ENCODE assay signal across 8 mouse cellular contexts in genomic region chr13:111807105-111807595, GRCm38 (mm10). TPM values are rescaled to one million over a fixed set of nuclear protein-coding genes. Genes with fewer than 3 reads are reported as not detected.
DNase-seq lines count a peak whose midpoint lies in the region; ATAC-seq and TF ChIP-seq lines count a peak whose summit lies in the region.

No protein-coding gene starts in this region.

- TF ChIP-seq CTCF in forebrain, postnatal 0 days (IDR thresholded peaks at IDR 0.05; ENCODE audit: low read depth): no peak
- no peak for TF ChIP-seq CTCF in liver, adult 2 months (IDR thresholded peaks at IDR 0.05; ENCODE audit: low read depth, low read length)
- TF ChIP-seq CTCF in small intestine, adult 2 months (IDR thresholded peaks at IDR 0.05; ENCODE audit: extremely low read depth, insufficient read length, insufficient replicate concordance, low read depth, low read length): no peak

- peak overlapping the region; percentile 72 for H3K4me2 ChIP-seq in kidney, embryonic 16.5 days (replicated peaks; ENCODE audit: low read depth, low read length)
- peak overlapping the region; percentile 84 for H3K4me2 ChIP-seq in forebrain, postnatal 0 days (ENCODE audit: low read depth)

- H3K27me3 ChIP-seq in kidney, embryonic 16.5 days (ENCODE audit: insufficient read depth, low read length): no peaks in the 10 kb centered on the region
- 0 out of 2 replicates have a peak, but pooled peaks cover 5% of the 10 kb centered on the region for H3K27me3 ChIP-seq in forebrain, postnatal 0 days (ENCODE audit: insufficient read depth, low read length)
- no peaks in the 10 kb centered on the region for H3K27me3 ChIP-seq in liver, adult 2 months (ENCODE audit: control insufficient read depth, insufficient read depth, low read length)
- no peaks in the 10 kb centered on the region for H3K27me3 ChIP-seq in small intestine, adult 2 months (ENCODE audit: control insufficient read depth, insufficient read depth, low read length)

- peaks cover 23% of the 10 kb centered on the region for H3K79me2 ChIP-seq in liver, adult 2 months (ENCODE audit: control insufficient read depth, insufficient read depth, low read length)

- H3K9ac ChIP-seq in kidney, embryonic 16.5 days (replicated peaks; ENCODE audit: low read length): peak overlapping the region; percentile 98
- peak overlapping the region; percentile 71; the same call in 1 of the 2 replicates for H3K9ac ChIP-seq in forebrain, postnatal 0 days
- peak overlapping the region; percentile 52 for H3K9ac ChIP-seq in liver, adult 2 months (ENCODE audit: low read depth, low read length)

- no peak for DNase-seq in kidney, postnatal 14 days
- DNase-seq in R1 (ENCODE audit: low read depth, low spot score): peak; percentile 32
- no peak for DNase-seq in forebrain, postnatal 0 days
- peak; percentile 45 for DNase-seq in liver, adult 2 months (ENCODE audit: extremely low read depth, low read depth, low spot score)
- DNase-seq in right cerebral cortex, postnatal 10 days (ENCODE audit: low spot score in 2 of 2): no peak
- no peak for DNase-seq in layer of hippocampus, adult 8-10 months (ENCODE audit: low spot score in 2 of 2)

- TF ChIP-seq POLR2A in liver, adult 2 months (IDR thresholded peaks at IDR 0.05; ENCODE audit: extremely low read depth, insufficient read depth, low read length): no peak
- TF ChIP-seq POLR2A in small intestine, adult 2 months (IDR thresholded peaks at IDR 0.05; ENCODE audit: low read depth, low read length): no peak

- H3K27ac ChIP-seq in kidney, embryonic 16.5 days (ENCODE audit: low read length): peak overlapping the region; percentile 98
- 0 out of 2 replicates have a peak overlapping the region, but pooled peaks have one; percentile 29 for H3K27ac ChIP-seq in forebrain, postnatal 0 days (ENCODE audit: low read depth, low read length)
- H3K27ac ChIP-seq in liver, adult 2 months (replicated peaks; ENCODE audit: insufficient read depth, low read depth, low read length): peak overlapping the region; percentile 91
- peak overlapping the region; percentile 93 for H3K27ac ChIP-seq in small intestine, adult 2 months (ENCODE audit: insufficient read depth, low read depth, low read length)

- no peaks in the 10 kb centered on the region for H3K9me3 ChIP-seq in kidney, embryonic 16.5 days (ENCODE audit: low read length)
- no peaks in the 10 kb centered on the region for H3K9me3 ChIP-seq in forebrain, postnatal 0 days (ENCODE audit: low read length)

- under 1% methylated on average over 11 of the region's 11 CpGs for WGBS in kidney, embryonic 16.5 days
- 1% methylated on average over 11 of the region's 11 CpGs for WGBS in forebrain, postnatal 0 days
- WGBS in liver, adult 2 months: under 1% methylated on average over 11 of the region's 11 CpGs
- WGBS in small intestine, adult 2 months: under 1% methylated on average over 11 of the region's 11 CpGs

- ATAC-seq in kidney, embryonic 16.5 days (ENCODE audit: low FRiP score, low TSS enrichment): no peak
- no peak for ATAC-seq in forebrain, postnatal 0 days

- H3K4me3 ChIP-seq in kidney, embryonic 16.5 days (ENCODE audit: low read length): peak overlapping the region; percentile 96
- peak overlapping the region; percentile 88 for H3K4me3 ChIP-seq in forebrain, postnatal 0 days (ENCODE audit: low read depth, low read length)
- peak overlapping the region; percentile 97 for H3K4me3 ChIP-seq in liver, adult 2 months (ENCODE audit: insufficient read depth, low read depth, low read length)
- H3K4me3 ChIP-seq in small intestine, adult 2 months (ENCODE audit: low read depth, low read length): peak overlapping the region; percentile 56

- no peaks in the 10 kb centered on the region for H3K36me3 ChIP-seq in kidney, embryonic 16.5 days (ENCODE audit: insufficient read depth, low read length)
- no peaks in the 10 kb centered on the region for H3K36me3 ChIP-seq in forebrain, postnatal 0 days (ENCODE audit: insufficient read depth)
- no peaks in the 10 kb centered on the region for H3K36me3 ChIP-seq in liver, adult 2 months (ENCODE audit: control insufficient read depth, insufficient read depth, low read length)
- no peaks in the 10 kb centered on the region for H3K36me3 ChIP-seq in small intestine, adult 2 months (ENCODE audit: control insufficient read depth, insufficient read depth, low read length)

- H3K4me1 ChIP-seq in kidney, embryonic 16.5 days (ENCODE audit: insufficient read depth, low read length): peaks cover 54% of the 10 kb centered on the region
- H3K4me1 ChIP-seq in forebrain, postnatal 0 days (ENCODE audit: insufficient read depth): no peaks in the 10 kb centered on the region
- peaks cover 23% of the 10 kb centered on the region for H3K4me1 ChIP-seq in liver, adult 2 months (ENCODE audit: control insufficient read depth, insufficient read depth, low read length)
- H3K4me1 ChIP-seq in small intestine, adult 2 months (ENCODE audit: control insufficient read depth, insufficient read depth, insufficient read length, low read length): peaks cover 18% of the 10 kb centered on the region

RNA-seq across cellular contexts. Expression of gene Map3k1, which starts 1.6 kb away (rescaled TPM):
- polyA plus RNA-seq in kidney, embryonic 16.5 days (2015; fragmentation: Nextera tagmentation; extraction: Ambion mirVana): 26.6 and 31.1 TPM in 2 replicates
- total RNA-seq in forebrain, postnatal 0 days (2014; rRNA removed): 14.3 and 18.9 TPM in 2 replicates
- polyA plus RNA-seq in forebrain, postnatal 0 days (2015; fragmentation: Nextera tagmentation; extraction: Ambion mirVana): 4.0 and 7.0 TPM in 2 replicates
- 7.9 and 8.7 TPM in 2 replicates for total RNA-seq in liver, adult 2 months (2014; rRNA removed)
- polyA plus RNA-seq in liver, adult 2 months (2012; rRNA removed): 4.5 and 4.6 TPM in 2 replicates
- polyA plus RNA-seq in small intestine, adult 2 months (2012; rRNA removed): 5.1 and 15.0 TPM in 2 replicates
- total RNA-seq in layer of hippocampus, adult 8-10 months (2022): 10 to 100 TPM; 14.4 to 18.6 (median 14.6) TPM

Comparison
In these comparisons a context has a peak if more than half of its experiments do, and no peak if none do; other contexts are left out.
1. H3K27ac ChIP-seq: peak in every context shown above with its lines; median percentile 98 in kidney, embryonic 16.5 days; 93 in small intestine, adult 2 months; 91 in liver, adult 2 months; 29 in forebrain, postnatal 0 days.
2. DNase-seq: peak in R1 (single experiment) and liver, adult 2 months (single experiment); none in kidney, postnatal 14 days (single experiment), forebrain, postnatal 0 days (single experiment), right cerebral cortex, postnatal 10 days (0 of 2) and layer of hippocampus, adult 8-10 months (0 of 2).
3. Peak in every context shown above with its lines, with median percentiles within 50 percentile points of each other: H3K4me3 ChIP-seq and H3K9ac ChIP-seq.